Mouse (Mus musculus) adrenal gland (tissue): ENCODE data around the gene Cxcl12.

Experiments used
- intact Hi-C: fragments of 180-260 bp; cut with DNase I; formaldehyde crosslinking; loops from one replicate; pipeline ENCODE4 v1.15.1; 2025

Cxcl12 gene

GRCm38 (mm10) chr6:117218442-117219299 lies 50.3 kb downstream of the Cxcl12 start:
- intact Hi-C loops, result no loop called here

- intact Hi-C loops, result no loop called here
Measured at GRCm38 (mm10) chr6:117219300-117219680, 51.0 kb downstream of the Cxcl12 start.

- intact Hi-C loops, result no loop called here
Measured at GRCm38 (mm10) chr6:117219911-117220481, 51.7 kb downstream of the Cxcl12 start.

- intact Hi-C loops, result no loop called here
Measured at GRCm38 (mm10) chr6:117220831-117221345, 52.6 kb downstream of the Cxcl12 start.
